Mouse (Mus musculus) E14TG2a.4 (cell line): ENCODE data around the gene Hid1.

Experiments used
- H3K27me3 ChIP-seq: 2 replicates; pipeline ENCODE4 v1.6.1; 2014; ENCODE audit warnings: low read length, control low read depth; ENCODE audit not compliant: insufficient read depth
- H3K36me3 ChIP-seq: 2 replicates; pipeline ENCODE4 v1.6.1; 2014; ENCODE audit warnings: low read length, control low read depth; ENCODE audit not compliant: insufficient read depth
- H3K4me1 ChIP-seq: replicated peaks from 2 replicates; pipeline ENCODE4 v1.6.1; 2014; ENCODE audit warnings: low read depth, low read length, control low read depth
- H3K4me3 ChIP-seq: replicated peaks from 2 replicates; pipeline ENCODE4 v1.5.1; 2014; ENCODE audit warnings: mild to moderate bottlenecking, low read length
- H3K9me3 ChIP-seq: 2 replicates; pipeline ENCODE4 v1.6.1; 2014; ENCODE audit warnings: low read length, control low read depth
- CTCF ChIP-seq: conservative IDR thresholded peaks from 2 replicates; pipeline ENCODE4 v1.5.1; 2014; ENCODE audit warnings: low read length
- NANOG ChIP-seq: IDR thresholded peaks from 2 replicates; pipeline ENCODE4 v1.6.1; 2014; ENCODE audit warnings: borderline replicate concordance, low read length, mixed read lengths
- POU5F1 ChIP-seq: IDR thresholded peaks from 2 replicates; pipeline ENCODE4 v1.6.1; 2014; ENCODE audit warnings: low read length, borderline replicate concordance

Hid1 gene

GRCm38 (mm10) chr11:115372015-115372414 lies 4.5 kb upstream of the Hid1 start:
- H3K4me1 ChIP-seq: peaks cover 16% of the 10 kb centered on the region
- no peak for TF ChIP-seq NANOG
- TF ChIP-seq POU5F1: no peak
- no peak for TF ChIP-seq CTCF
- no peak overlapping the region for H3K4me3 ChIP-seq
- H3K27me3 ChIP-seq: peaks cover 87% of the 10 kb centered on the region
- no peaks in the 10 kb centered on the region for H3K36me3 ChIP-seq
- H3K9me3 ChIP-seq: no peaks in the 10 kb centered on the region

GRCm38 (mm10) chr11:115371354-115371753 lies 3.8 kb upstream of the Hid1 start:
- Histone ChIP-seq H3K9me3 (no peaks in the 10 kb centered on the region), H3K4me3 (no peak overlapping the region), H3K27me3 (peaks cover 89% of the 10 kb centered on the region), H3K36me3 (no peaks in the 10 kb centered on the region), H3K4me1 (peaks cover 23% of the 10 kb centered on the region)
- TF ChIP-seq POU5F1 (no peak), CTCF (no peak), NANOG (no peak)

- H3K36me3 ChIP-seq: no peaks in the 10 kb centered on the region
Observed at GRCm38 (mm10) chr11:115370368-115370767, 2.8 kb upstream of the Hid1 start.

GRCm38 (mm10) chr11:115366706-115367394 lies 706 bp downstream of the Hid1 start:
- H3K4me3 ChIP-seq: peak overlapping the region; percentile 83
- no peaks in the 10 kb centered on the region for H3K36me3 ChIP-seq
- TF ChIP-seq POU5F1 (no peak), NANOG (no peak), CTCF (no peak)
- peaks cover 17% of the 10 kb centered on the region for H3K4me1 ChIP-seq
- no peaks in the 10 kb centered on the region for H3K9me3 ChIP-seq
- peaks cover 79% of the 10 kb centered on the region for H3K27me3 ChIP-seq

More at GRCm38 (mm10) chr11:115370368-115370767, 2.8 kb upstream of the Hid1 start:
- Histone ChIP-seq H3K9me3 (no peaks in the 10 kb centered on the region), H3K4me3 (no peak overlapping the region), H3K4me1 (peaks cover 27% of the 10 kb centered on the region), H3K27me3 (peaks cover 89% of the 10 kb centered on the region)
- TF ChIP-seq POU5F1 (no peak), CTCF (no peak), NANOG (no peak)

DNA sequence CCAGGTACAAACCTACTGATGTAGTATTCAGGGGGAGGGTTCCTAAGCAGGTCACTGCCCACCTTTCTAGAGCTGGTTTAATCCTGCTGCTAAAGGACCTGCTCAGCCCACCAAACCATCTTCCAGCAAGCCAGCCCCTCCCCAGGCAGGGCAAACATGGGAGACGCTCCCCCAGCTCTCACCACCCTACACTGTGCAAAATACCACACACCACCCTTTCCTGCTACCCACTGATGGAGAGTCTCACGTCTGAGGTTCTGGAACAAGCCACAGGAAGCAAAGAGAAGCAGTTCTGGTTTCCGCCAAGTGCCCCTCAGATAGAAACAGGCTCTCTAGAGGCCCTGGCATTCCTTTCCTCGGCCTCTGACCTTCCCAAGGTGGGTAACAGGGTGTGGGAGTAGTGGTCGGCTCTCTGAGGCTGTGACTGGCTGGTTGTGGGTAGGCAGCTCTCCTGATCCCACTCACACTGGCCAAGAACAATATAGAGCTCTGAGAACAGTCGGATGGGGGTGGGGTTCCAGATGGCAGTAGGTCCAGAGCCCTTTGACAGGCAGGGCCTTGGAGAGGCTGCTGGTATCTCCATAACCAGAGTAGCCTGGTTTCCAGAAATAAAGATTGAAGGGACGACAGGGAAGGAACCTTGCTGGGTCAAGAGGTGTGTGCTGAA lies 1.4 kb downstream of the Hid1 start:
- Histone ChIP-seq H3K4me3 (peak overlapping the region; percentile 83), H3K36me3 (no peaks in the 10 kb centered on the region), H3K4me1 (peaks cover 17% of the 10 kb centered on the region), H3K9me3 (no peaks in the 10 kb centered on the region), H3K27me3 (peaks cover 76% of the 10 kb centered on the region)
- TF ChIP-seq CTCF: no peak
- no peak for TF ChIP-seq POU5F1
- TF ChIP-seq NANOG: no peak

DNA sequence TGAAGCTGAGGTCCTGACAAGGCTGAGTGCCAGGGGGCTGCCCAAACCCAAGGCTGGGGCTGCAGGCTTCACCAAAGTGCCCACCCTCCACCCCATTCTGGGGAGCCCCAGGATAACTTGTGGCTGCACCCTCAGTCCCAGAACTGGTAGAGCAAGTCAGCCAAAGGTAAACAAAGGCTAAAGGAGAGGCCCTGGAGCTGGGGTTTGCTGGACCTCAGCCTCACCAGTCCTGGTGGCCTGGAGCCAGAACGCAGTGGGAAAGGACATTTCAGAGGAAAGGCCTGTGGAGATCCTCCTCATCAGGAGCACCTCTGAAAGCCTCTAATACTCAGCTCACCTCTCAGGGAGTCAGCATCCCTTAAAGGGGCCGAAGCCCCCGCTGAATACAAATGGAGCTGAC lies 3.4 kb downstream of the Hid1 start:
- TF ChIP-seq NANOG: no peak
- TF ChIP-seq POU5F1: no peak
- H3K4me1 ChIP-seq: peaks cover 25% of the 10 kb centered on the region
- peaks cover 64% of the 10 kb centered on the region for H3K27me3 ChIP-seq

GRCm38 (mm10) chr11:115359726-115360125 lies 7.8 kb downstream of the Hid1 start:
- Histone ChIP-seq H3K4me1 (peaks cover 29% of the 10 kb centered on the region), H3K4me3 (peak overlapping the region; percentile 23; the same call in 1 of the 2 replicates), H3K9me3 (no peaks in the 10 kb centered on the region), H3K36me3 (no peaks in the 10 kb centered on the region), H3K27me3 (peaks cover 54% of the 10 kb centered on the region)
- no peak for TF ChIP-seq NANOG
- TF ChIP-seq CTCF: no peak
- no peak for TF ChIP-seq POU5F1

More for the DNA sequence above, 3.4 kb downstream of the Hid1 start:
- no peaks in the 10 kb centered on the region for H3K9me3 ChIP-seq
- H3K4me3 ChIP-seq: no peak overlapping the region
- no peaks in the 10 kb centered on the region for H3K36me3 ChIP-seq

DNA sequence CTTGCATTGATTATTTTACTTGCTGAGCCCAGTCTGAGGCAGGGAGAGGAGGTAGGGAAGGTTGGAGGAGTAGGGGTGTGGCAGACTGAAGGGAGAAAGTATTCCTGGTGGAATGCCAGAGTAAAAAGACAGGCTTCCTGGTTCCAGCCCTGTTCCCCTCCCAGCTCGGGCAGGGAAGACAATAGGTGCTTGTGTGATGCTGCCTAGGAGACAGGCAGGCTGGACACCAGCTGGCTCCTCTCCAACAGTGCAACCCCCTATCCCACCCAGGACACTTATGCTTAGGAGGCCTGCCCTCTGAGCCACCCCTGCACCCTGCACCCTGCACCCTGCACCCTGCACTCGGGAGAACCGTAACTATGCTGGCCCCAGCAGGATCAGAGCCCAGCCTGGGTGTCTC lies 8.3 kb downstream of the Hid1 start:
- H3K9me3 ChIP-seq: no peaks in the 10 kb centered on the region

GRCm38 (mm10) chr11:115358468-115358867 lies 9.1 kb downstream of the Hid1 start:
- Histone ChIP-seq H3K36me3 (no peaks in the 10 kb centered on the region), H3K27me3 (peaks cover 46% of the 10 kb centered on the region), H3K9me3 (no peaks in the 10 kb centered on the region), H3K4me3 (peak overlapping the region; percentile 23; the same call in 1 of the 2 replicates), H3K4me1 (peaks cover 31% of the 10 kb centered on the region)
- TF ChIP-seq CTCF: peak; percentile 34
- TF ChIP-seq POU5F1: no peak

More for the DNA sequence above, 8.3 kb downstream of the Hid1 start:
- H3K27me3 ChIP-seq: peaks cover 54% of the 10 kb centered on the region
- peak overlapping the region; percentile 23; the same call in 1 of the 2 replicates for H3K4me3 ChIP-seq
- H3K4me1 ChIP-seq: peaks cover 31% of the 10 kb centered on the region
- H3K36me3 ChIP-seq: no peaks in the 10 kb centered on the region
- TF ChIP-seq POU5F1: no peak
- TF ChIP-seq NANOG: no peak
- no peak for TF ChIP-seq CTCF
